Mouse (Mus musculus): ENCODE data around the gene Kif26b.

DNA sequence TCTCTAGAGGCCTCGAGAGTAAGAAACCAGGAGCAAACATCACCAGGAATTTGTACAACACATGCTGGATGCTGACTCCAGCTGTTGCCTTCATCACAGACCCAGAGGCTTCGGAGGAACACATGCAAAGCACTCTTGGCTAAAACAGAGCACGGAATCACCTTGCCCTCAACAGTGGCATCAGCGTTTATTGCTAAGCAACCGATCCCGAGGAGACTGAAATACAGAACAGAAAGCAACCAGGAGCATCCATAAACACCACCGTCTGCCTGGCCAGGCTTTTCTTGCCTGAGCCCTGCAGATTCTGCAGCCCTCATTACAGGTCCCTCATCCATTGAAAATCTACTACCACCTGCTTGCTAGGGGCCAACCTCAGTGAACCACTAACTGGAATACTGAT, 144.1 kb downstream of the Kif26b start:
- TF ChIP-seq POLR2A (IDR thresholded peaks at IDR 0.05; ENCODE audit: borderline replicate concordance, control insufficient read depth, low read depth, low read length) (no peak), CTCF (IDR thresholded peaks at IDR 0.05; ENCODE audit: control insufficient read depth, insufficient read depth, low read length) (no peak)
